Mouse (Mus musculus) left cerebral cortex, postnatal 10 days (tissue): ENCODE data around the gene Plcl1. TPM values are rescaled to one million over a fixed set of nuclear protein-coding genes. Genes with fewer than 3 reads are reported as not detected.
"Not testable (repeated sequence)": the region's sequence is repeated elsewhere in the genome, so short reads cannot be mapped to it uniquely, and the experiment has no call there.

Experiments used
- DNase-seq, 2 experiments: peaks; one replicate each; pipeline ENCODE4 v3.0.0; 2021 to 2022; ENCODE audit warnings: low spot score in 2 of 2, mixed read lengths in 1 of 2; ENCODE audit errors: extremely low spot score in 1 of 2
- intact Hi-C: fragments of 180-260 bp; cut with DNase I; formaldehyde crosslinking; loops from one replicate; pipeline ENCODE4 v1.15.1; 2025
- total RNA-seq, 2 experiments: library from RNA; stranded (reverse); gene quantifications; 2 replicates each; pipeline ENCODE4 v1.2.3; 2021

The Plcl1 gene
- total RNA-seq, 2 experiments from 2014 or later = 14.1 to 14.7 TPM

DNA sequence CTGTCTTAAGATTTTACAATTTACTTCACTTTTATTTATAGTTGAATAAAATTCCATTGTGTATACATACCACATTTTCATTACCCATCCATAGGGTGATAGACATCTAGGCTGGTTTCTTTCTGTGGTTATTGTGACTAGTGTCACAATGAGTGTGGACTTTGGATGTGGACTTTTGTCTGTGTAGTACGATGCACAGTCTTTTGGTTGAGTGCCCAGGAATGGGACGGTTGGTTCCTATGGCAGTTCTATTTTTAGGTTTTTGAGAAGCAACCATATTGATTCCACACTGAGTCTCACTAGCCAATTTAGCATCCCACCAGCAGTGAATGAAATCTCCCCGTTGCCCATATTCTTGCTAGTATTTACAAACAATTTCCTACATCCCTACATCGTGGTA lies 100.1 kb downstream of the Plcl1 start:
- no peak for DNase-seq
- intact Hi-C loops = no loop called here

DNA sequence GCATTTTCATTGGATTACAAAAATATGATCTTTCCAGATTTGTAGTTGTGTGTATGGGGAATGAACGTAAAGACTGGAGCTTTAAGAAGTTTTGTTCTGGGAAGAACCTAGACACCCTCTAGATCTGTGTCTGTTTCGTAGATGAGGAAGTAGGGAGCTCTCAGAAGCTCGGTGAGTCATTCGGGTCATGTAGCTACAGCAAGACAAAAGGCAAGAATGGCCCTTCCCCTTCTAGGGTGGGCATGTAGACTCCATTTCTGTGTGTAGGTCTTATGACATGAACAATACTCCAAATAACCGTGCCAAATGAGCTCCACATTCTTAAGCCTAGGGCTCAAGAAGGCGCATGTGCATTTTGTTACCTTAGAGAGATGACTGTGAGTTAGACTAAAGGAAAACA lies 101.3 kb downstream of the Plcl1 start:
- no peak for DNase-seq
- intact Hi-C loops = no loop called here

DNA sequence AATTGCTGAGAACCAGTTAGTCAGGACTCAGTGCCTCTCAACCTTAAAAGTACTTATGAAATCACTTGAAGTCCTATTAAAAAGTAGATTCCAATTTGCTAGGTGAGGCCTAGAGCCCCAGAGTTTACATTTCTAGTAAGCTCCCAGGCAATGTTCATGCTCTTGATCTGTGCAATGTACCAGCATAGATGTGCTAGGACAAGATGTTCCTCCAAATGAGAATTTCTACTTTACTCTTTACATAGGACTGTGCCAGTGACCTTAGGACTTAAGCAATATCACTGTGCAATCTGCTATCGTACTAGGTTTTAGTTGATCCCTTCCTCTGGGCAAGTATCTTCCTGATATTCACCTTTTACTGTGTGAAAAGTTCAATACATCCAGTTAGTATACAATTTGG lies 103.9 kb downstream of the Plcl1 start:
- intact Hi-C loops = no loop called here
- DNase-seq = no peak

DNA sequence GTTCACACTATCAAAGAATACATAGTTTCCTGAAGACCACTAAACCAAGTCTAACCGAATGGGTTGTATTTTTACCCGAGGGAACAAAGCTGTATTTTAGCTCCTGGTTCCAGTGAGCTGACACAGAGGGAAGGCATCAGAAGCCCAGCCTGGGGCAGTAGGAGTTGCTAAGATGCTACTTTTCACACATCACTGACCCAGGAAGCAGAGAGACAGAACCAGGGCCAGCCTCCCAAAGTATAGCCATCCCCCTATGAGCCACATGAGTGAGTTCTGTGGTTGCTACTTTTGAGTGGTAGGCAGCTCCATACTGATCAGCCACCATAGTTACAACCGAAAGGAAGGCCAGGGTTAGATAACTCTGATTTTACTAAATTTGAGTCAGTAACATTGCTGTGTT lies 106.4 kb downstream of the Plcl1 start:
- intact Hi-C loops = no loop called here
- no peak for DNase-seq

DNA sequence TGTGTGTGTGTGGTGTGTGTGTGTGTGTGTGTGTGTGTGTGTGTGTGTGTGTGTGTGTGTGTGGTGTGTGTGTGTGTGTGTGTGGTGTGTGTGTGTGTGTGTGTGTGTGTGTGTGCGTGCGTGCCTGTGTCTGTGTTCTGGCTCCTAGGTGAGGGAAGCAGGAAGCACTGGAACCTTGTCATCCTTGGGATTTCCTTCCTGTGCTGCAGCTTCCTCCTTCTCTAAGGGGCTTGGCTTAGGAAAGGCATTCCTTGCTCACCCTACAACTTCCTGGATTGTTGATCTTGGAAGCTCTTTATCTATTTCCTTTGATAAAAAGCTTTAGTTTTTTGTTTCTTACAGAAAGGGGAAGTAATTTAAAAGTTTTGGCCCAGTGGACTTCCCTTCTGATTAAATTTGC lies 107.1 kb downstream of the Plcl1 start:
- DNase-seq, intact Hi-C loops: not testable (repeated sequence)

DNA sequence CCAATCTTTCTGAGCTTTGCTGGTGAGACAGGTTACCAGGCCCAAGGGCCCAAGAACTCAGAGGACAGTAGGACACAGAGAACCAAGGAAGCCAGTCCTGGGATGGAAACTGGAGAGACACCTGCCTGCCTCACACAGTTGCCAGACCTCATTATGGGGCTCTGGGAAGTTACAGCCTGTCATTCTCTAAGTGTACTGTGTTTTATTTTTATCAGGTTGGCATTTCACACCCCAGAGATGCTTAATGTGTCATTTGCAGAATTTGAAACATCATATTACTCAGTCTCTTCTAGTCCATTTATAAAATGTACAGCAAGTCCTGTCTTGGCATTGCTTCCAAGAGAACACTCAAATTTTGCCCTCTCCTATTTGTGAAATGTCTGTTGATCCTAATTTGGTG lies 111.5 kb downstream of the Plcl1 start:
- intact Hi-C loops = no loop called here
- no peak for DNase-seq

DNA sequence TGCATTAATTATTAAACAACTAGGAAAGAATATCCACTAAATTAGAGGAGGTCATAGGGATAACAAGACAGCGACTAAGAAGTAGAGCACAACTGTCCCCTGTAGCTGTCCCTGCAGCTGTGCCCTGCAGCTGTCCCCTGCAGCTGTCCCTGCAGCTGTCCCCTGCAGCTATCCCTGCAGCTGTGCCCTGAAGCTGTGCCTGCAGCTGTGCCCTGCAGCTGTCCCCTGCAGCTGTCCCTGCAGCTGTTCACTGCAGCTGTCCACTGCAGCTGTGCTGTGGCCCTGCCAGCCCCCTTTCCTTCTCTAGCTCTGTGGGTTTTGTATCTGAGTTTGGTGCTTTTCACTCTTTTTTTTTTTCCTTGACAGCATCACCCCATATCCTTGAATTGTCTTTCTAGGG lies 118.2 kb downstream of the Plcl1 start:
- no peak for DNase-seq
- intact Hi-C loops = no loop called here

DNA sequence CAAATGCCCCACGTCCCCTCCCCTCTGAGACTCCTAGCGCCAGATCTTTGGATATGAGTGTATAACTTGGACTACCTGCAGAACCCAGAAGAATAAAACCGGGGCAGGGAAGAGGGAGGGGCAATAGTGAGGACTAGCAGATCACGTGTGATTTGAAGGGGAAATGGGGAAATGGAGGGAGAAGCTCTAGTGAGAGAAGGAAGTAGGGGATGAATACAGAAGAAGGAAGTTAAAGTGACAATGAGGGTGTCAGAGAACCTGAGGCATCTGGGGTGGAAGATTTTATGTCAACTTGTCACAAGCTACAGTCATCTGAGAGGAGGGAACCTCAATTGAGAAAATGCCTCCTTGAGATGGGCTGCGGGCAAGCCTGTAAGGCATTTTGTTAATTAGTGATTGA lies 119.4 kb downstream of the Plcl1 start:
- intact Hi-C loops = no loop called here

DNA sequence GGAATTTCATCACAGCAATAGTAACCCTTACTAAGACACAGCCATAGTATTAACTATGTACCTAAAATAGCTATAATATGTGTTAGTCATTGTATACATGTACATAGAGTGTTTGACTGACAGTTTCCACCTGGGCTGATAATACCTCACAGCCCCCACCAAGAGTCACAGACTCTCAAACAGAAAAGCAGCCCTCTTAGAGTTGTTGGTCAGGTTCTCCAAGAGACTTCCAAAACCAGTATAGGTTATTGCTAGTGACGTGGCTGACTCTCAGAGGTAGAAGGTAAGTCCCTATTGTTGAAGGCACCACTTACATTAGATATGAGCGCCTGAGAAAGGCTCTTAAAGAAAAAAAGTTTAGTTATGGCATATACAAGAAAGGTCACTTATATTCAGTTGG lies 120.0 kb downstream of the Plcl1 start:
- intact Hi-C loops = no loop called here
- DNase-seq = no peak

More for the DNA sequence above, 119.4 kb downstream of the Plcl1 start:
- no peak for DNase-seq

DNA sequence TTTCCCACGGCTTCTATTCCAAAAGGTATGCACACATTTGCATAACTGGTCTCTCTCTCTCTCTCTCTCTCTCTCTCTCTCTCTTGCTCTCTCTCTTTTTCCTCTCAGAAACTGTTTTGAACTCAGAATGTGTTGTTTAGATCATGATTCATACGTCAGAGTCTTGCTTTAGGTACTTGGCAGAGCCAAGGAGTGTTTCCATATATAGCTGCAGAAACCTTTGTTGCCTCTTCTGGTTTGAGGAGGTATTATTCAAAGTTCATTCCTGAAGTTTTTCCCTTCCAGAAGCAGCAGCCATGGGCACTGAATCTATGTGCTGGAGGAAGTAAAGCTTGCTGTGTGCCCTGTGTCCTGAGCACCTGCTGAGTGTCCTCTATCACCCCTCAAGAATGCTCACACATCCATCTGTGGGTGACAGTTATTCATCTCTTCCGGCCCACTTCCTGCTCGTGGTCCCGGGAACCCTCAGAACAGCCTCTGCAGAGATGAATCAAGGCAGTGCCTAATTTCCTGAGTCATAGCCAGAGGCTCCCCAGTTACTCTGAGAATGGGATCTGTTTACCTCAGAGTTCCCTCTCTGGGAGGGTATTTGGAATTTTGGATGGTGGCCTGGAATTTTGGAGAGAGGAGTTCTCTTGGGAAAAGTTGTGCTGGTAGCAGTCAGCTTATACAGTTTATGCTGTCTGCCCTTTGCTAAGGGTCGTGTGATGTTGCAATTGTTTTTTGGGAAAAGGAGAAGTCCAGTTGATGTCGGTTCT lies 123.0 kb downstream of the Plcl1 start:
- peak in 1 of 2 experiments; percentile 26 for DNase-seq
- intact Hi-C loops = no loop called here

DNA sequence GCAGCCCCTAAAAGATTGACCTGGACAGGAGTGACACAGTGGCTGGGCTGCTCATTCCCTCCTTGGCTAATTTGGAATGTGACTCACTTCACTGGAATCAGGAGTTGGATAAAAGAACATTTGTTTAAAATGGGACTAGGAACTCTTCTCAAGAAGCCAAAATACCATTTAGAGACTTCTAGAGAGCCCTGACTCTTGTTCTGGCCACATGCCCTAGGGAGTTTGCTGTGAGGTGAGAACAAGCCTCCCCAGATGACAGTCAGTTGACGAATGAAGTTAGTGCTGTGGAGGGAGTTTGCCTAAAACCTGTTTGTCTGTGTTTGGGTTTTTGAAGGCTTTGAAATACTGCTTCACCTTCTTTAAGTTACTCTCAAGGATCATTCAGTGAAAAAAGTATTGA lies 128.1 kb downstream of the Plcl1 start:
- DNase-seq = no peak
- intact Hi-C loops = no loop called here

DNA sequence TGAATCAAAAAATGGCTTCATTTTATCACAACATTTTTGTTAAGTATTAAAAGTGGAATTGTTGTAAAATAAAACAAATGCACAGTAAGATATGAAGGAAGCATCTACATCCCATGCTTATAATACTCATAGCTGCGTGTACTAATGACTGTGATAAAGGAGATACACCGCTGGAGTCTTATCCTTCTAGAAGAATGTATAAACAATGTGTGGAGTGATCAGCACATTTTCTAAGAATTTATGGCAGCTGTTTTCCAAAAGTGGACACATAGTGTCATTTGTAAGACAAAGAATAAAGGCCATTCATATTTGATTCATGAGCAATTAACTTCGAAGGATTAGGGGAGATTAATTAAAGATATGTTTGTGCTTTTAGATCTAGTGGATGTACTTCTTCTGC lies 148.7 kb downstream of the Plcl1 start:
- intact Hi-C loops = no loop called here
- DNase-seq = no peak

DNA sequence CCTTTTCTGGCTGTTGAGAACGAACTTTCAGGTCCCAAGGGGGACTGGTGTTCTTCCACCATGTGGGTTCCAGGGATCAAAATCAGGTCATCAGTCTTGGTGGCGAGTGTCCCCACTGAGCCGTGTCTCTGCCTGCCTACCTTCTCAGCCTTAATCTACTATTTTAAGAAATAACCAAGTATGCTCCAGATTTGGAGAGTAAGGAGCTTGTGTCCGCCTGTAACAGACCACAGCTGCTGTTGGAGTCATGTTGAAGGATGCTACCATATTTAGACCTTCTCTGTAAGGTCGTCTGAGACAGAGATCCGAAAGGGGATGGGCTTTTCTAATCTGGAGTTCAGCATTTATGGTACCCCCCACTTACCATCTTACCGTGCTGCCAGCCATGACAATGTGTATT lies 152.2 kb downstream of the Plcl1 start:
- no peak for DNase-seq
- intact Hi-C loops = no loop called here

DNA sequence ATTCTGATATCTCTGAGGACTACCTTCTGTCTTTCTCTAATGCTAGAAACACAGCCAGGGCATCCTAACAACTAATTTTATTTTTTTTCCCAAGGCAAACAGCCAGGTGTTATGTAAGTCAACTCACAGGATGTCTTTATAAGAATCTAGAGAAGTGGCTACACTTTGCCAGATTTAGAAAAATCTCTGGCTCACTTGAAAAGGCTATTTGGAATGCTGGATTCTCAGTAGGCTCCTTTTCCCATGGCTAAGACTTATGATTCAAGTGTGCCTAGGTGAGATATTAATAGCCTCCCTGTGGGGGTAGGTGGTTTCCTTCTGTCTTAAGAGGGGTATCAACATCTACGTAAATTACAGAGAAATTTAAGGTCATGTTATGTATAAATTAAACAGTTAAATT lies 152.7 kb downstream of the Plcl1 start:
- DNase-seq = no peak
- intact Hi-C loops = no loop called here

DNA sequence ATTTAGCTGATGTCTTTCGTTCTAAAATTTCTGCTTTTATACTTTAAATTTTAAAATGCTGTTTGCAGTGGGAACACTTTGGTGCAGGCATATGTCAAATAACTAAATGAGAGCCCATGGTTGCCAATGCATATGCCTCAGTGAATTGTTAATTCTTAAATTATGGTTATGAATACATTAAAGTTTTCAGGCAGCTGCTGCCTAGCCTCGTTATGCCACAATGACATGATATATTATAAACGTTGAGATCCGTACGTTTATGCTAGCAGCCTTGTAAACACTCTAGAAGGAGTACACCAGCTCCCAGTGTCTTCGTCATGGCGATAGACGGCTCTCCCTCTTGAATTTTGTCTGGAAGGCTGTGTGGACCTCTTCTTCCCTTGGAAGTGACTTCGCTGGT lies 154.3 kb downstream of the Plcl1 start:
- no peak for DNase-seq
- intact Hi-C loops = no loop called here

DNA sequence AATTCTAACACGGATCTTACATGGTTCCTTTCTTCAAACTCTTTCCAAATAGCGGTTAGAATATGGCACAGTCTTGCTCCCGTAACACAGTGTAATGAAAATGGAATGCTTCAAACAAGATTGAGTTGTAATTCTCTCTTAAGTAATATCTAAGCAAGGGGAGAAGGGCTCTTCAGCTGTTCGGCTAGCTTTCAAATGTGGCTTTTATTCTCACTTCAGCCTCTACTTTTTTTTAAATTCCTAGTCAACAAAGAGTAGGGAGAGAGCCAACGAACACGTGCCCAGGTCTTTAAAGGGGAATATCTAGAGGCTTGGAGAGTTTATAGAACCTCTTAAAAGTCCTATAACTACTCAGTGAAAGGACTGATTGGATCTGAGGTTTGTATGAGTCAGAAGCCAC lies 160.2 kb downstream of the Plcl1 start:
- intact Hi-C loops = no loop called here
- DNase-seq = no peak

DNA sequence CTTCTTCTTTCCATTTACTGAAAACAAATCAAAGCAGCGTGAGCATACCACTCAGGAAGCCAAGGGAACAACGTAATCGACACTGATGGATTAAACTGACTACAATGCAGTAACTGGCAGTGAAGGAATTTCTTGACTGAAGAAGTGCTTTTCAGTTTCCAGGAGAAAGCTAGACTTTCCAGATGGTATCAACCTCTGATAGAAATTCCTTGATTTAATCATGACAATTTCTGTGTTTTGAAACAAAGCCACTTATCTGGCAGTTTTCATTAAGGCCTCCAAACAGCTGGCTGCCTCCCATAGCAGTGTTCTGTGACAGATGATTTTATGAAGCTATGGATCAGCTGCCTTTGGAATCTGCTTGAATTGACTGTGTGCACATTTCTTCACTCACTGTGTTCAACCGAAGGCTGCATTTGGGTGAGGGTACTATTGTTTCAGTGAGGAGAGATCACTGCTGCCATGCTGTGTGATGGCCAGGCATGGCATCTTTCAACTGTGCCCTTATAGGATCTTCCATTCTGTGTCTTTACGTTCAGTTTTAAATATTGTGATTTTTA lies 162.2 kb downstream of the Plcl1 start:
- no peak for DNase-seq
- intact Hi-C loops = no loop called here

DNA sequence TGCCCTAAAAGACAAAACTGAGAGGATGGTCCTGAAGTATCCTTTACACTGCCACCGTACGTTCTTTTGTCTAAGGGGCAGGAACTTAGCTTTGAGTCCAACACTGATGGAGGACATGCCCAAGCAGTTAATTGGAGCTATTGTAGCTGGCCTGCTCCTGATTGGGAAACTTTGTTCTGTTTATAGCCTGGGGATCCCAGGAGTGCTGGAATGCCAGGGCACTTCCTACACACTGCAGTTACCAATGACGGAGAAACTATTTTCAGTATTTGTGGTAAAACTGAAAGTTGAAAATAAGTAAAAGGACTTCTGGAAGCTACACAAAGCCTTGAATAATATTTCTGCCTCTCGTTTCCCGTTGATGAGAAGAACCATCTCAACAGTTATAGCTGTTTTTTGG lies 164.5 kb downstream of the Plcl1 start:
- no peak for DNase-seq
- intact Hi-C loops = no loop called here

DNA sequence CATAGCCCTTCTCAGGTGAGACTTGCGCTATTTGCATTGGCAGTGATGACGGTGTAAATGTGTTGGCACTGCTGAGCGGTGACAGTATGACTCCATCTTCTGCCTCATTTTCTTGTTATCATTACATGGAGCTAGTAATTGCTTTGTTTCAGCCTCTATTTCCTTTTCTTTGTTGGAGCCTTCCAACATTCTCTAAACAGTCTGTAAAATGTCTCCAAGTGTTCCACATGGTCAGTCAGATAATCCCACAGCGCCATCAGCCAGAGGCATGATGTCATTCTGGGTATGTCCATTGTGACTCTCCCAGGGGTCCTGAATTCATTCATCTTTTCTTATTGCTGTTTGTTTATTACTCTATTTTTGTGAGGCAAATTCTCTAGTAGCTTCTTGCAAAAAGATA lies 165.7 kb downstream of the Plcl1 start:
- DNase-seq = no peak
- intact Hi-C loops = no loop called here

DNA sequence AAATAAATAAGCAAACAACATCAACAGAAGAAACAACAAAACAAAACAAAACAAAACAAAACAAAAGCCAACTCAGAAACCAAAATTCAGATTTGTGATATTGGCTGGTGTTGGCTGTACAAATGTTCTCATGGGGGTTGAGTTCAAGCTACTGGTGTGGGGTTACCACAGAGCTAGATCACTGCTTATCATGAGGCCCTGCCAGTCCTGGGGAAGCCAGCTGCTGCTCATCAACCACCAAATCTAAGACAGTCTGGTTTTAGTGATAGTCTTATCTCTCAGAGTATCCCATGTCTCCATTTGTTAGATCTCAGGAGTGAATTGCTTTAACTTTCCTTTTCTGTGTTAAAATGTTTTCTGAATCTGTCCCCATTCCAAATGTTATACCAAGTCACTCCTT lies 166.5 kb downstream of the Plcl1 start:
- intact Hi-C loops = no loop called here
- DNase-seq = no peak

DNA sequence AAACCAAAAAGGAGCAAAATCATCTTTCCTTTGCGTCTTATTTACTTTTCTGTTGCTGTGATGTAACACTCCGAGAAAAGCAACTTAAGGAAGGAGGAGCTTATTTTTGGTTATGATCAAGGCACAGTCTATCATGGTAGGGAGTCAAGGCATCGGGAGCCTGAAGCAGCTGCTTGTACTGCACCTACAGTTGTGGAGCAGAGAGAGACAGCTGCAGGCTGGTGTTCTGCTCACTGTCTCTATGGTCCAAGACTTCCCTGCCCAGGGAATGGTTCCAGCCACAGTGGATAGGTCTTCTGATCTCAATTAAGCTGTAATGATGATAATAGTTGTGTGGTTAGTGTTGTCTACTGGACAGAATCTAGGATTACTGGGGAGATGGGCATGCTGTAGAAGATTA lies 166.9 kb downstream of the Plcl1 start:
- no peak for DNase-seq
- intact Hi-C loops = no loop called here
